Mouse (Mus musculus) skeletal muscle tissue, adult 2 months (tissue): ENCODE measurements around the gene Trpv3.
A peak's percentile ranks its signal among the peaks of the same experiment; 100 is the strongest.
"Not testable (repeated sequence)": the region's sequence is repeated elsewhere in the genome, so short reads cannot be mapped to it uniquely, and the experiment has no call there.

Experiments used
- DNase-seq: peaks from one replicate; pipeline ENCODE4 v3.0.0-alpha.2; 2012; ENCODE audit warnings: low read depth, low spot score

Gene Trpv3

GRCm38 (mm10) chr11:73289621-73290020 lies 22.4 kb downstream of the Trpv3 start:
- no peak for DNase-seq

DNA sequence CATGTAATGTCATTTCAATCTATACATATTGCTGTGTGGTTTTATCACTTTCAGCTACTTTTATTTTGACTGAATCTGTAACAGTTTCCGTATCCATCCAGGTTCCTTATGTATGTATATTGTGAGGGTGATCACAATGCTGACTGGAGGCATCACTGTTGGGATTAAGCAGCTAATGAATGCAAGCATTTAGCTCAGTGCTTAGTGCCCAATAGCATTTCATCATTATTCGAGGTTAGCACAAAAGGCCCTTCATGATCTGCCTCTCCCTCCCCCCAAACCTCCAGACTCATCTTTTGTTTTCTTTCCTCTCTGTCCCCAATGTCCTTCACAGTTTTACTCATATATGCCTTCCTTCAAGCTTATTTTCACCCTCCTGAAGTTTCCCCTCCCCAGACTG lies 35.9 kb downstream of the Trpv3 start:
- no peak for DNase-seq

DNA sequence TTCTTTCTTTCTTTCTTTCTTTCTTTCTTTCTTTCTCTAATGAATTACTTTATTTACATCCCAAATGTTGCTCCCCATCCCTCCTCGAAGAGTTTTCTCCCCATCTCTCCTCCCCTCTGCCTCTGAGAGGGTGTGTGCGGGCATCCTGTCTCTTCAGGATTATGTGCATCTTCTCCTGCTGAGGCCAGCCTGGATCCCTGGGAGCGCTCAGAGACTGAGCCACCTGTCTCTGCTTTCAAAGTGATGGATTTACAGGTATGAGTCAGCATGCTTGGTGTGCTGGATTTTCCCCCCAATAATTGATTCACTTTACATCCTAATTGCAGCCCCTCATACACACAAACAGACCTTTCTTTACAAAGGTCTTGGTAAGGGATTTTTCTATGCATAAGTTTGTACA lies 48.8 kb downstream of the Trpv3 start:
- DNase-seq: no peak

- not testable (repeated sequence) for DNase-seq
These were observed 51.4 kb downstream of the Trpv3 start for GRCm38 (mm10) chr11:73318581-73318980.

DNA sequence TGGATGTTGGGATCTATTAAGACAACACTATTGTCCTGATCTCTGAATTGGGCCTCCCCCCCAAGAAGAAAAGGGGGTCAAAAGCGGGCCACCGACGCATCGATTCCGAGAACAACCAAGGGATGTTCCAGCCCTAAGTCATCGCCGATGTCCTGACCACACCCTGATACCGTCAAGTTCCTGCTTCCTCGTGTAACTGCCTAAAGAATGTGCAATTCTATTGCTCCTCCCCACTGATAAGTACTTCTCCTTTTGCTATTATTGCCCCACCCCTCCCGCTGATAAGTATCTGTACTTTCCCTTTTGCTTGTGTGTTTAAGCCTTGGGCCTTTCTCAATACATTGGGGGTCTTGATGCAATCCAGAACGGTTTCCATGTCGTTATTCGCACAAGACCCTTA lies 53.9 kb downstream of the Trpv3 start:
- not testable (repeated sequence) for DNase-seq

DNA sequence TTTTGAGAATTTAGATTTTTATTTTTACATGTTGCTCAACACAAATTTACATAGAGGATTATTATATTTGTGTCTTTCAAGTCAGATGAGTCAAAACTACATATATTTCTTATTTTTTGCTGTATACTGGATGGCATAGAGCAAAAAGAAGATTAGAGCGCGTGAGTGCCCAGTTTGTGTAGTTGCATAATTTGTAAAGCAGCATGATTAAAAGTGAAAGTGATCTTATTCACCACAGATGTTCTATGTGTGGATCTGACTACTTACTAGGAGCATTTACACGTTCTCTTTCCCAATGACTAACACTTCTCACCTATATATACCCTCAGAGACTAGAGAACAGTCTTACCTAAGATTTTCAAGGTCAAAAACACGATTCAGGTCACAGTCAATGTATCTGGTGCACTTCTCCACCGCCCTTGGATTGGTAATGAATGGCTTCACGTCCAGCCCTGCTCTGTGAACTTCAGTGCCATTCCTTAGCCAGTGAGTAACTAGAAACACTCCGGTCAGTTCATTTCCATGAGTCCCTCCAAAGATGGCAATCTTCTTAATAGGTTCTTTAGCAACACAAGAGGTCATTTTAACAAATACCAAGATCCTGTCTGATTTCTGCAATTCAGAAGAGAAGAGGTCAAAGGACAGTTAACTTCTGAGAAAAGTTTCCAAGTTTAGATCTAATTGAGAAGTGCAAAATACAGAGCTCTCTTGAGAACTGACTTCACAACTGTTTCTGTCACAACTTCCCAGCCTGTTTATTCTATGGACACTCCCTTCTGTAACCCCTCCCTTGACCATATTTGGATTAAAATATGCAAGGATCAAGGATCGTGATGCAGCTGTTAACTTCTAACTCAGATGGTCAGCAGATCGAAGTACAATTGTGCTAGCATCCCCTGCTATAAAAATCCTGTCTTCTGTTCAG lies 57.0 kb downstream of the Trpv3 start:
- DNase-seq: peak; percentile 12

- DNase-seq: peak; percentile 21
These were observed 59.3 kb downstream of the Trpv3 start for GRCm38 (mm10) chr11:73326485-73326886.

DNA sequence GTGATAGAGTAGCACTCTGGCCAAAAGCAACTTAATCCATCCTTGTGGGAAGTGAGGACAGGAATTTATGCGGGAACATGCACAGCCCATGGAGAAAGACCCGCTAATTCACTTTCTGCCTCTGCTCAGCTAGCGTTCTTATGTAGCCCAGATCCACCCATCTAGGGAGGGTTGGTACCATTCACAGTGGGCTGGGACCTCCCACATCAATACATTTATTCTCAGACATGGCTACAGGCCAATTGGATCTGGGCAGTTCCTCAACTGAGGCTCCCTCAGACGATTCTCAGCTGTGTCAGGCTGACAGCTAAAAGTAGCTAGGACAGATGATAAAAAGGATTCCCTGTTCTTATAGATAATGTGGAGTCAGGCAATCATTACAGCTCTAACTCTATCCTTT lies 60.2 kb downstream of the Trpv3 start:
- no peak for DNase-seq

- DNase-seq: no peak
These were observed 62.3 kb downstream of the Trpv3 start, which contains the start of the genes Aspa, Gm49340 and Spata22 for GRCm38 (mm10) chr11:73329442-73329841. Gene Aspa, minus strand, starts transcription at chr11:73329596. Gene Gm49340, plus strand, starts transcription at chr11:73329741. Gene Spata22, plus strand, starts transcription at chr11:73329741.

GRCm38 (mm10) chr11:73333357-73333756 lies 66.2 kb downstream of the Trpv3 start:
- no peak for DNase-seq

DNA sequence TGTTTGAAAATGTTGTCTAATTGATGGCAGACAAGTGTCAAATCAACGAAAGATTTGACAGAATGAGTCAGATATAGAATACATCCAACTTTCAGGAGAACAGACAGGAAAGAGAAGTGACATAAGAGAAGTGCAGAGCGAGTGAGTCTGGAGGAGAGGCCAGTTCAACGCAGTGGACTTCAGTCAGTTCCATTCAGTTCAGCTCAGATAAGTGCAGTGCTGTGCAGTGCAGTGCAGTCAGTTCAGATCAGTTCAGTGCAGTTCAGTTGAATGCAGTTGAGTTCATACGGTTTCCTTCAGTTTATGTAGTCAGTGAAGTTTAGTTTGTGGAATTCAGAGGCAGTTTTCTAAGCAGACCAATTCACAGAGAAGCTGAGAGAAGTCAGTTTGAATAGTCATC lies 69.7 kb downstream of the Trpv3 start:
- no peak for DNase-seq
